Mouse (Mus musculus) erythroblast, embryonic 14.5 days (primary cell): ENCODE results near the gene Fkbp6.

Source experiments
- GATA1 ChIP-seq: IDR thresholded peaks from 2 replicates; pipeline ENCODE4 v1.6.1; 2012; ENCODE audit warnings: low read length, inconsistent platforms, mixed read lengths
- TAL1 ChIP-seq: IDR thresholded peaks from 3 replicates; pipeline ENCODE4 v1.6.1; 2012; ENCODE audit warnings: low read length, inconsistent platforms, mixed read lengths

GRCm38 (mm10) chr5:135290703-135291102 lies 59.1 kb downstream of the Fkbp6 start:
- TF ChIP-seq TAL1 (no peak), GATA1 (no peak)
